Comparison of ENCODE assay signal across 9 mouse cellular contexts in the genomic region with DNA sequence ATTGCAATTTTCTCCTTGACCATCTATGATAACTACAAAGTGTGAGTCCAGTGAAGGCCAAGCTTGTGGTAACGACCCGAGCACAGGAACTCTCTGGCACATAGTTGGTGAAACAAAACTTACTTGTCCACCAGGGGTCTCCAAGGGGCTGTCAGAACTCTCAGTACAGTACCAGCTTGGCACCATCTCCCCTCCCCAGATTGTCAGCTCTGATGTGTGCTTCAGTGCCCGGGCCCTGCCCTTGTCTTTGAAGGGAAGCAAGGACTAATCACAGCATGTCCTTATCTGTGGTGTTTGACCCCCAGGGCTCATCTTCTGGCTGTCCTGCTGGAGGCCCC.
A peak's percentile ranks its signal among the peaks of the same experiment; 100 is the strongest.
DNase-seq lines count a peak whose midpoint lies in the region; ATAC-seq lines count a peak whose summit lies in the region.
"Had no signal": no experiment of that assay in that cellular context is flagged by ENCODE, and none has a peak within 500 bp of the region (broad histone marks: within the 10 kb centered on the region; RNA-seq: fewer than 3 reads in every experiment).

No protein-coding gene starts in this region.

- H3K27me3 ChIP-seq in embryonic facial prominence, embryonic 14.5 days (replicated peaks; ENCODE audit: control insufficient read depth, insufficient read depth, low read length), result no peaks in the 10 kb centered on the region
- no peaks in the 10 kb centered on the region for H3K27me3 ChIP-seq in kidney, embryonic 16.5 days (ENCODE audit: insufficient read depth, low read length)
- H3K27me3 ChIP-seq: liver, embryonic 15.5 days had no signal

- H3K4me2 ChIP-seq in embryonic facial prominence, embryonic 14.5 days (ENCODE audit: low read depth, low read length), result no peak overlapping the region
- no peak overlapping the region for H3K4me2 ChIP-seq in kidney, embryonic 16.5 days (replicated peaks; ENCODE audit: low read depth, low read length)
- H3K4me2 ChIP-seq: liver, embryonic 15.5 days had no signal

- no peaks in the 10 kb centered on the region for H3K36me3 ChIP-seq in embryonic facial prominence, embryonic 14.5 days (ENCODE audit: control insufficient read depth, insufficient read depth, low read length)
- H3K36me3 ChIP-seq in kidney, embryonic 16.5 days (ENCODE audit: insufficient read depth, low read length), result no peaks in the 10 kb centered on the region
- H3K36me3 ChIP-seq: liver, embryonic 15.5 days had no signal

- H3K9ac ChIP-seq in embryonic facial prominence, embryonic 14.5 days (ENCODE audit: low read depth, low read length), result no peak overlapping the region
- H3K9ac ChIP-seq in kidney, embryonic 16.5 days (replicated peaks; ENCODE audit: low read length), result no peak overlapping the region
- H3K9ac ChIP-seq: liver, embryonic 15.5 days had no signal

- H3K27ac ChIP-seq in embryonic facial prominence, embryonic 14.5 days (replicated peaks; ENCODE audit: low read depth, low read length), result no peak overlapping the region
- no peak overlapping the region for H3K27ac ChIP-seq in kidney, embryonic 16.5 days (ENCODE audit: low read length)
- H3K27ac ChIP-seq: liver, embryonic 15.5 days had no signal

- peak; percentile 9 for DNase-seq in adrenal gland, adult 8-10 months
- DNase-seq in adrenal gland, postnatal 25 days, result no peak
- DNase-seq in ovary, postnatal 14 days (ENCODE audit: low spot score), result peak; percentile 10
- no peak for DNase-seq in ovary, postnatal 36 days (ENCODE audit: low spot score)
- DNase-seq in embryonic facial prominence, embryonic 14.5 days (ENCODE audit: low spot score), result peak; percentile 51
- DNase-seq in retina, embryonic 14.5 days (ENCODE audit: low spot score), result peak; percentile 64

- H3K4me1 ChIP-seq in embryonic facial prominence, embryonic 14.5 days (ENCODE audit: control insufficient read depth, insufficient read depth, low read length), result peaks cover 2% of the 10 kb centered on the region; the same call in 1 of the 2 replicates
- peaks cover 14% of the 10 kb centered on the region for H3K4me1 ChIP-seq in kidney, embryonic 16.5 days (ENCODE audit: insufficient read depth, low read length)
- H3K4me1 ChIP-seq: liver, embryonic 15.5 days had no signal

- no peaks in the 10 kb centered on the region for H3K9me3 ChIP-seq in embryonic facial prominence, embryonic 14.5 days (ENCODE audit: control insufficient read depth, low read length)
- no peaks in the 10 kb centered on the region for H3K9me3 ChIP-seq in kidney, embryonic 16.5 days (ENCODE audit: low read length)
- H3K9me3 ChIP-seq: liver, embryonic 15.5 days had no signal

- no peak overlapping the region for H3K4me3 ChIP-seq in embryonic facial prominence, embryonic 14.5 days (ENCODE audit: low read depth, low read length)
- no peak overlapping the region for H3K4me3 ChIP-seq in kidney, embryonic 16.5 days (ENCODE audit: low read length)
- H3K4me3 ChIP-seq: liver, embryonic 15.5 days had no signal

- 51% methylated on average over 3 of the region's 3 CpGs for WGBS in embryonic facial prominence, embryonic 14.5 days
- 33% methylated on average over 3 of the region's 3 CpGs for WGBS in kidney, embryonic 16.5 days

- no peak for ATAC-seq in embryonic facial prominence, embryonic 14.5 days (ENCODE audit: low read depth)
- peak; percentile 60 for ATAC-seq in kidney, embryonic 16.5 days (ENCODE audit: low FRiP score, low TSS enrichment)
- no peak for ATAC-seq in erythroblast, adult 5-6 weeks (replicated peaks; ENCODE audit: low FRiP score, poor library complexity, severe bottlenecking)

Comparison
In these comparisons a context has a peak if more than half of its experiments do, and no peak if none do; other contexts are left out.
1. DNase-seq: peak in adrenal gland, adult 8-10 months (single experiment), ovary, postnatal 14 days (single experiment), embryonic facial prominence, embryonic 14.5 days (single experiment) and retina, embryonic 14.5 days (single experiment); none in adrenal gland, postnatal 25 days (single experiment) and ovary, postnatal 36 days (single experiment).